Mouse (Mus musculus): ENCODE results near the gene Tpm1. TPM values are rescaled to one million over a fixed set of nuclear protein-coding genes. Genes with fewer than 3 reads are reported as not detected.

Tpm1 gene
- polyA plus RNA-seq, 1 experiment from 2014 or later, result 298 TPM

DNA sequence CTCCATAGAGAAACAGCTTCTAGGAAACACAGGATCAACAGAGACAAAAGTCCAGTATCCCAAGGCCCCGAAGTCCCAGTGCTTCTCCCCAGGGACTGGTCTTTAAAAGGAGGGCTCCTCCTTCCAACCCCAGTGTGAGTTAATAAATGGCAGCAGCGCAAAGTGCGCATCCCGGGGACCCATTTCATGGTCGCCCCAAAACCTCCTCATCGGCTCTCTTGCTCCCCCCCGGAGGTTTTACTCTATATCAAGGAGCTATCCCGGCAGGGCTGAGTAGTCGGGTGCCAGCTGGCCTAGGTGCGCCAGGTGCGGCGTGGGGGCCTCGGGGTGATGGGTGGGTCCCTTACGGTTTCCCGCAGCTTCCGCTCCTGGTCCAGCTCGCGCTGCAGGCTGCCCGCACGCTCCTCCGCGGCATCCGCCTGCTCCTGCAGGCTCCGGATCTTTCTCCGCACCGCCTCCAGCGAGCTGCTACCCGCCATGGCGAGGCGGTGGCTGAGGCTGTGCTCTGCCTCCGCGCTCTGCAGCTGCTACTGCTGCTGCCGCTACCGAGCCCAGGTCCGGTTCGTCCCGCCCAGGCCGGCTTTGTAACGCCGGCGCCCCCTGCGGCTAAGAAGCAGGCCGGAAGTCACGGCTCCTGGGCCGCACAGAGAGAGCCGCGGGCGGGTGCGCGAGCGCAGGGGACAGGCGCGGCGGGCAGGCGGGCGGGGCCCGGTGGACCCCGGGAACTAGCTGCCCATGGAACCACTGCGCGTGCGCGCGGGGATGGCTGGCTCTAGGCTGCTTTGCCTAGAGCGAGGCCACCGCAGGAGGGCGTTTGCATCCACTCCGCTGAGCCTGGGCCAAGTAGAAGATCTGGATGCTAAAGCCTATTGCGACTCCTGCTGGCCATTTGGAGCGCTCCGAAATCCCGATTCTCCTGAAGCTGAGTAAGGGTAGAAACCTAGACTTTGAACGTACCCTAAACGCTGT, 5.7 kb downstream of the Tpm1 start:
- WGBS, result under 1% methylated on average over 73 of the region's 73 CpGs
- peaks cover 41% of the 10 kb centered on the region for H3K4me1 ChIP-seq (ENCODE audit: control insufficient read depth, insufficient read depth, low read length)
- peak; percentile 96 for ATAC-seq (ENCODE audit: low FRiP score)

DNA sequence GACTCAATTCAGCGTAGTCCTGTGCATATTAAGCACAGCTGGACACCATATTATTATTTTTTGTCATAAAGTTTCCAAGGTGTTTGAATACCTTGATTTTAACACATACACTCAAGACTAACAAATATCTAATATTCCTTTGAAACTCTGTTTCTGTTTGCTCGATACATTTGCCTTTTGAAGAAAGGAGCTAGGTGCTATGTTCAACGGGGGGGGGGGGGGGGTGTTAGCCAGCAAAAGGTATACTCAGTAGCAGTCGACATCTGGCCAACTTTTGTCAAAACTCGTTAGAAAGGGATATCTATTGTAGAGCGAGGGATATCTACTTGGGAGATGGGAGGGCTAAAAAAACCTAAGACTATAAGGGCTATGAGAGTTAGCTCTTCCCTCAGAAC, 6.4 kb downstream of the Tpm1 start:
- Histone ChIP-seq H3K4me3 (ENCODE audit: low read depth, low read length) (peak overlapping the region; percentile 85), H3K9ac (ENCODE audit: low read length) (peak overlapping the region; percentile 96), H3K4me2 (peak overlapping the region; percentile 83), H3K9me3 (ENCODE audit: control insufficient read depth, low read length) (no peaks in the 10 kb centered on the region), H3K4me1 (ENCODE audit: control insufficient read depth, insufficient read depth, low read length) (peaks cover 40% of the 10 kb centered on the region), H3K27me3 (ENCODE audit: control insufficient read depth, insufficient read depth, low read length) (peaks cover 11% of the 10 kb centered on the region), H3K27ac (ENCODE audit: low read depth, low read length) (no peak overlapping the region), H3K36me3 (ENCODE audit: control insufficient read depth, insufficient read depth, low read length) (no peaks in the 10 kb centered on the region)
- WGBS, result 26% methylated on average over 6 of the region's 6 CpGs
- ATAC-seq (ENCODE audit: low FRiP score) (no peak), DNase-seq (ENCODE audit: low spot score, missing footprints) (peak; percentile 84)

More for the DNA sequence above, 5.7 kb downstream of the Tpm1 start:
- Histone ChIP-seq H3K27ac (ENCODE audit: low read depth, low read length) (peak overlapping the region; percentile 84), H3K4me2 (peak overlapping the region; percentile 83), H3K9me3 (ENCODE audit: control insufficient read depth, low read length) (no peaks in the 10 kb centered on the region), H3K36me3 (ENCODE audit: control insufficient read depth, insufficient read depth, low read length) (no peaks in the 10 kb centered on the region), H3K4me3 (ENCODE audit: low read depth, low read length) (peak overlapping the region; percentile 85), H3K27me3 (ENCODE audit: control insufficient read depth, insufficient read depth, low read length) (peaks cover 18% of the 10 kb centered on the region), H3K9ac (ENCODE audit: low read length) (peak overlapping the region; percentile 96)
- peak; percentile 100 for DNase-seq (ENCODE audit: low spot score, missing footprints)

DNA sequence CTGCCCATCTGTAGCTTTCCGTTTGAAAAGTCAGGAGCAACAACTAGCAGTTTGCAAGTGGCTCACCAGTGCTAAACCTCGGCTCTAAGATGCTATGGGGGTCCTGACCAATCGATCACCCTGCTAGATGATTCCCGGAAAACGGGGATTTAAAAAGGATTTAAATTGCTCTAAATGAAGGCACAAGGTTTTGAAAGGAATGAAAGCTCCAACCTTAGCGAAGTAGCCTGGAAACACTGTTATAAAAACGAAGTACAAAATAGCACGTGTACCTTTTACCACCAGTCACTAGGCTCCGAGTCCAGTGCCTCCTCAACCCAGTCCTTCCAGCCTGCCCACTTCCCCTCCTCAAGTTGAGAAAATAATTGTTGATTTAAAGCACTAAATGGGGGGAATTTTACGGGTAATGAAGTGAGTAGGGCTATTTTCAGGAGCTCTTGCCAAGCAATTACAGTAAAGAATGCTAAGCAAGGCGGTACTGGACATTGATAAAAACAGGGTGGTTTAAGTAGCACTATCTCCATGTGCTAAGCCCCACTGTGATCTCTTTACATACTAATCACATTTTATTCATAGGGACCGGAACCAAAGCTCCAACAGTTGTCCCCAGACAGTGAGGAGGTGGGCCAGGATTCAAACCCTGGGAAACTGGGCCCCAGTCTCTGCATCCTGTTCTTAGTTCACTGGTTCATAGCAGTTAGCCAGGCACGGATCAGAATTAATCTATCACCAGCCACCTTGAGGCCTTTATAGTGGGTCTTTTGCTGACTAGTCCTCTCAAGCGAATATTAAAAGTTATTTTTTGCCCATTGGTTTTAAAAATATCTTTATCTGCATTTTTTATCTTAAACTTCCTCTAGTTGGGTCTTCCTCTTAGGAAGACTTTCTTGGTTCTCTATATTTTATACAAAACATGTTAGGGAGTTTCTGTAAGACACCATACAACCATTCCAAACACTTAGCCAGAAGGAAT, 7.1 kb downstream of the Tpm1 start:
- no peak for ATAC-seq (ENCODE audit: low FRiP score)
- Histone ChIP-seq H3K27ac (ENCODE audit: low read depth, low read length) (no peak overlapping the region), H3K4me3 (ENCODE audit: low read depth, low read length) (peak overlapping the region; percentile 85), H3K27me3 (ENCODE audit: control insufficient read depth, insufficient read depth, low read length) (peaks cover 4% of the 10 kb centered on the region), H3K36me3 (ENCODE audit: control insufficient read depth, insufficient read depth, low read length) (no peaks in the 10 kb centered on the region), H3K9me3 (ENCODE audit: control insufficient read depth, low read length) (no peaks in the 10 kb centered on the region), H3K4me1 (ENCODE audit: control insufficient read depth, insufficient read depth, low read length) (peaks cover 34% of the 10 kb centered on the region), H3K9ac (ENCODE audit: low read length) (0 out of 2 replicates have a peak overlapping the region, but pooled peaks have one; percentile 22), H3K4me2 (peak overlapping the region; percentile 83)
- peak; percentile 83 for DNase-seq (ENCODE audit: low spot score, missing footprints)
- 51% methylated on average over 14 of the region's 14 CpGs for WGBS

DNA sequence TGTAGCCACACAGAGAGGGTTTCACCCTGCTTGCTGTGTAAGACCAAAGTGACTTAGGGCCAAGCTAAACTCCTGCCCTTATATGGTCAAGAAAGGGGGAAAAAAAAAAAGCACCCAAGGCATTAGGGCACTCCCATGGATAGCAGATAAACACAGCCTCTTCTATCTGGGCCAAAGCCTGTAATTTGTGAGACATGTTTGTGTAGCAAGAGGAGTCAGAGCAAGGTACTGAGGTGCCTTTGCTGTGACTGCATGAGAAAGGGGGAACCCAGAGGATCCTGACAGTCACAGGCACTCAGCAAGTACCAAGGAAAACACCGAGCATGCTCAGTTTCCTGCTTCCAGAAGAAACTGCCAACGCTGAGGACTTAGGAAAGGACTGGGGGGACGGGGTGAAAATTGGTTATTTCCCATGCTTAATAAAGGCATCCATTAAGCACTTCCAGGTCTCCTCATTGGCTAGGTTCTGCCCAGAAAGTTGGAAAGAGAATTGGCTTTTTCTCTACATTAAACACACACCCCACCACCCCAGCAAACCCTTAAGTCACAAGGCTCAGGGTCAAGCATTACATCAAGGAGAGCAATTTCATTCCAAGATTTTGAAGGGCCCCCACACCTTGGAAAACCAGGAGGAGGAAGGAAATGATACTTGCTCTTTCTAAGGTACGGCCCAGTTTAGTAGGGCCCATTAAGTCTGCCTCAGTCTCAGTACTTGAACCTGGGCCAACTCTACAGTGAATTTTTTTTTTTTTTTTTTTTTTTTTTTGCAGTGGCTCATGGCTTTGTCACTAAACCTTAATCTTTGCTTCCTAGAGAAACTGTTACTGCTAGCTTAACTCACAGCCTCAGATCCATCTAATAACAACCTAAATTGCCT, 8.0 kb downstream of the Tpm1 start:
- 65% methylated on average over 4 of the region's 4 CpGs for WGBS
- H3K4me2 ChIP-seq, result peak overlapping the region; percentile 6; the same call in 1 of the 2 replicates
- peak; percentile 87 for DNase-seq (ENCODE audit: low spot score, missing footprints)

DNA sequence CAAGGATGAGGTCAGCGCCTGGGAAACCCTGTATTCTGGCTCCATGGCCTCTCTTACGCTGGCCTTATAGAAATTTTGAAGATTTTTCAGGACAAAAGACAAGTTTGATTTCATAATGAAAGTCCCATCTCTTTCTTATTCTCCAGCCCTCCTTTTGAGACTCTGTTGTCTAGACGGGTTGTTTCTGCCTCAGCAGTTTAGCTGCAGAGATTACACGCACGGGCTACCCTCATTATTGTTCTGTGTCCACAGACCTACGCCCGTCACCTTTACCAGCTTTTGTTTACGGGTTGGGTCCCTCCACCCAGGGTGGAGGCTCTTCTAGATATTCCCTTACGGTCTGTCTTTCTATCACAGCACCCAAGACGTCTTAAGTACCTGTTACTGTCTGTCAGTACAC, 9.3 kb downstream of the Tpm1 start:
- Histone ChIP-seq H3K27ac (ENCODE audit: low read depth, low read length) (no peak overlapping the region), H3K4me2 (no peak overlapping the region), H3K4me3 (ENCODE audit: low read depth, low read length) (no peak overlapping the region), H3K9ac (ENCODE audit: low read length) (no peak overlapping the region), H3K9me3 (ENCODE audit: control insufficient read depth, low read length) (peaks cover 3% of the 10 kb centered on the region), H3K36me3 (ENCODE audit: control insufficient read depth, insufficient read depth, low read length) (peaks cover 14% of the 10 kb centered on the region), H3K4me1 (ENCODE audit: control insufficient read depth, insufficient read depth, low read length) (peaks cover 31% of the 10 kb centered on the region), H3K27me3 (ENCODE audit: control insufficient read depth, insufficient read depth, low read length) (no peaks in the 10 kb centered on the region)
- 36% methylated on average over 10 of the region's 10 CpGs for WGBS
- no peak for DNase-seq (ENCODE audit: low spot score, missing footprints)
- no peak for ATAC-seq (ENCODE audit: low FRiP score)

More for the DNA sequence above, 8.0 kb downstream of the Tpm1 start:
- no peak overlapping the region for H3K4me3 ChIP-seq (ENCODE audit: low read depth, low read length)
- no peak for ATAC-seq (ENCODE audit: low FRiP score)
- no peak overlapping the region for H3K27ac ChIP-seq (ENCODE audit: low read depth, low read length)
- H3K27me3 ChIP-seq (ENCODE audit: control insufficient read depth, insufficient read depth, low read length), result no peaks in the 10 kb centered on the region
- H3K4me1 ChIP-seq (ENCODE audit: control insufficient read depth, insufficient read depth, low read length), result peaks cover 31% of the 10 kb centered on the region
- peaks cover under 1% of the 10 kb centered on the region; the same call in 1 of the 2 replicates for H3K36me3 ChIP-seq (ENCODE audit: control insufficient read depth, insufficient read depth, low read length)
- no peaks in the 10 kb centered on the region for H3K9me3 ChIP-seq (ENCODE audit: control insufficient read depth, low read length)
- H3K9ac ChIP-seq (ENCODE audit: low read length), result 0 out of 2 replicates have a peak overlapping the region, but pooled peaks have one; percentile 22

DNA sequence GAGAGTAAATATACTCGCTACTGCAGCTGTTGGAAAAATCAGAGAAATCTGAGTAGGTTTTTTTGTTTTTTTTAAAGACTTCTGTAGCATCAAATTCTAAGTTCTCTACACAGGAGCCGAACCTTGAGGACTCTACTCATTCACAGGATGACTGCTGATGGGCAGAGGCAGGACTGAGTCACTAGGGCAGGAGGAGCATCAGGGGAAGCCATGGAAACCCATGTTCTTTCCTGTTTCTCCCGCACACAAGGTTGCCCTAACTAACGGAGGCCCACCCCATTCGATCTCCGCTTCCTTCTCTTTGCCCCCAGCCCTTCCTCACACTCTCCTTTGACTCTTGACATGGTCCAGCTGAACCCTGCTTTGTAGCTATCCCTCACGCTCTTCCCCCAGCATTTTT, 10.5 kb downstream of the Tpm1 start:
- WGBS, result 94% methylated on average over 7 of the region's 7 CpGs

DNA sequence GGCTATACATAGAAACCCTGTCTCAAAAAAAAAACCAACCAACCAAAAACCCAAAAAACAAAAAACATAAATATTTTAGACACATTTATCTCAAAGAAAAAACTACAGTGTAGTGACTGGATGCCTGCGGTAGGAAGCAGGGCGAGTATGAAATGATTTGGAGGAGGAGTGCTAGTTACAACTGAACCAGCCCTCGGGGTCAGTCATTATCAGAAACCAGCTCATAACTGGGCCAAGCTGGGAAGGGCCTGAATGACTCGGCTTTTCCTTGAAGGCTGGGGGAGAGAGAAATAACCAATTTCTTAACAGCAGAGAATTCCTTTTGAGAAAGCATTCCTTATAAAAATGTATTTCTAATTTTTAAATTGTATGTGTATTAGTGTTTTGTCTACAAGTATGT, 11.5 kb downstream of the Tpm1 start:
- H3K27ac ChIP-seq (ENCODE audit: low read depth, low read length), result no peak overlapping the region
- H3K9ac ChIP-seq (ENCODE audit: low read length), result no peak overlapping the region
- H3K9me3 ChIP-seq (ENCODE audit: control insufficient read depth, low read length), result peaks cover 6% of the 10 kb centered on the region
- ATAC-seq (ENCODE audit: low FRiP score) (no peak), DNase-seq (ENCODE audit: low spot score, missing footprints) (no peak)
- peaks cover 29% of the 10 kb centered on the region for H3K4me1 ChIP-seq (ENCODE audit: control insufficient read depth, insufficient read depth, low read length)
- H3K4me2 ChIP-seq, result no peak overlapping the region
- H3K27me3 ChIP-seq (ENCODE audit: control insufficient read depth, insufficient read depth, low read length), result no peaks in the 10 kb centered on the region
- no peak overlapping the region for H3K4me3 ChIP-seq (ENCODE audit: low read depth, low read length)
- H3K36me3 ChIP-seq (ENCODE audit: control insufficient read depth, insufficient read depth, low read length), result peaks cover 33% of the 10 kb centered on the region
- 94% methylated on average over 4 of the region's 4 CpGs for WGBS

More for the DNA sequence above, 10.5 kb downstream of the Tpm1 start:
- DNase-seq (ENCODE audit: low spot score, missing footprints) (no peak), ATAC-seq (ENCODE audit: low FRiP score) (no peak)
- H3K27me3 ChIP-seq (ENCODE audit: control insufficient read depth, insufficient read depth, low read length), result no peaks in the 10 kb centered on the region
- no peak overlapping the region for H3K4me2 ChIP-seq
- peaks cover 26% of the 10 kb centered on the region for H3K36me3 ChIP-seq (ENCODE audit: control insufficient read depth, insufficient read depth, low read length)
- no peak overlapping the region for H3K27ac ChIP-seq (ENCODE audit: low read depth, low read length)
- H3K9me3 ChIP-seq (ENCODE audit: control insufficient read depth, low read length), result peaks cover 6% of the 10 kb centered on the region
- H3K4me1 ChIP-seq (ENCODE audit: control insufficient read depth, insufficient read depth, low read length), result peaks cover 31% of the 10 kb centered on the region
- H3K9ac ChIP-seq (ENCODE audit: low read length), result no peak overlapping the region
- no peak overlapping the region for H3K4me3 ChIP-seq (ENCODE audit: low read depth, low read length)

DNA sequence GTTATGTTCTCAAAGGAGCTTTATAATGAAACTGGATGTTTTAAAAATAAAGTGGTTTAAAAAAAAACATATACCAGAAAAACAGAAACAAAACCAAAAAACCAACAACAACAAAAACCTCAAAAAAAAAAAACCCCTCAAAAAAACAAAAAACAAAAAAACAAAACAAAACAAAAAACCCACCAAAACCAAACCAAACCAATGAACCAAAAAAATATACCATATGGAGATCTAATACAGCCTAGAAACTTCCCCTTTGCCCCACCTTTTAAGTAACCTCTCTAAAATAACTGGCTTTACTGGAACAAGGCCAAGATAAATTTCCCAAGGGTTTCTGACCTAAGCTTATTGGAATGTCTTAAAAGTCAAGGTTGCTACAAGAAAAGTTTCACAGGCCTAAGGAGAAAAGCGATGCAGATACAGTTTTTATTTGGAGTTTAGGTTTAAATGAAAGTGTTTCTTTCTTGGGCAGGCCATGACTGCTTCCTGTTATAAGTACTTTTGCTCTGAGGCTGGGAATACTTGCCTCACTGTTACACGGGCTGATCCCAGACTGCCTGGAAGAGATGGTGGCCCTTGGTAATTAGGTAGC, 12.6 kb downstream of the Tpm1 start:
- H3K36me3 ChIP-seq (ENCODE audit: control insufficient read depth, insufficient read depth, low read length), result peaks cover 35% of the 10 kb centered on the region
- H3K4me2 ChIP-seq, result no peak overlapping the region
- H3K4me3 ChIP-seq (ENCODE audit: low read depth, low read length), result no peak overlapping the region
- peaks cover 6% of the 10 kb centered on the region for H3K9me3 ChIP-seq (ENCODE audit: control insufficient read depth, low read length)
- H3K9ac ChIP-seq (ENCODE audit: low read length), result no peak overlapping the region
- ATAC-seq (ENCODE audit: low FRiP score) (no peak), DNase-seq (ENCODE audit: low spot score, missing footprints) (no peak)
- H3K27ac ChIP-seq (ENCODE audit: low read depth, low read length), result no peak overlapping the region
- no peaks in the 10 kb centered on the region for H3K27me3 ChIP-seq (ENCODE audit: control insufficient read depth, insufficient read depth, low read length)
- WGBS, result 87% methylated on average over 2 of the region's 2 CpGs
- peaks cover 18% of the 10 kb centered on the region for H3K4me1 ChIP-seq (ENCODE audit: control insufficient read depth, insufficient read depth, low read length)
